In the genomic region with DNA sequence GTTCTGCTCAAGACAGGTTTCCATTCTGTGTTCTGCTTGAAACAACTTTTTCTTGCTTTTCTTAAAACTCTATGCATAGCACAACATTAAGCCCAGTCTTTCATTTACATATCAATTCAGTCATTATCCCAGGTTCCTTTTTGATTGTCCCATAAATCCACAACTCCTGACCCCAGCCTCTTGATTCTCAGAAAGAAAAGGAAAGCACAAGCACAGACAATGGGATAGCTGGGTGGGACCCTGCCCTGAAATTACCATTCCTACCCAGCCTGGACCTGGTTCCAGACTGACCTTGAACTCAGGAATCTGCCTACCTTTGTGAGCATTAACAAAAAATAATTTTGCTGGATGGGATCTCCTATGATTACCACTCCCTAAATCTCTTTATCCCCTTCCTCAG, we compare ENCODE assay signal across 13 mouse cellular contexts.
DNase-seq lines count a peak whose midpoint lies in the region.
"Had no signal": no experiment of that assay in that cellular context is flagged by ENCODE, and none has a peak within 500 bp of the region (broad histone marks: within the 10 kb centered on the region; RNA-seq: fewer than 3 reads in every experiment).

No protein-coding gene starts in this region.

- peak; percentile 92 for DNase-seq in ES-CJ7 (ENCODE audit: low read depth, low spot score)
- DNase-seq in R1 (ENCODE audit: low read depth, low spot score): peak; percentile 91
- no peak for DNase-seq in yolk sac, embryonic 10.5 days (ENCODE audit: low spot score)
- DNase-seq in heart, postnatal 25 days (ENCODE audit: low spot score): no peak
- DNase-seq in thymus, postnatal 0 days (ENCODE audit: low spot score): no peak
- DNase-seq: adrenal gland, adult 8-10 months; adrenal gland, postnatal 14 days; adrenal gland, postnatal 36 days; cerebellum, adult 11-12 months; cerebellum, adult 2 months; cerebellum, adult 9-10 months; cerebellum, postnatal 25 days; forebrain, postnatal 0 days had no signal

- intact Hi-C loops in heart, postnatal 25 days (cut with DNase I): no loop called here

Comparison
In these comparisons a context has a peak if more than half of its experiments do, and no peak if none do; other contexts are left out.
1. DNase-seq: peak in ES-CJ7 (single experiment) and R1 (single experiment); none in yolk sac, embryonic 10.5 days (single experiment), heart, postnatal 25 days (single experiment) and thymus, postnatal 0 days (single experiment).